Mouse (Mus musculus) heart, adult 2 months (tissue): Measurements from ENCODE around the gene Extl1. TPM values are rescaled to one million over a fixed set of nuclear protein-coding genes. Genes with fewer than 3 reads are reported as not detected.
A peak's percentile ranks its signal among the peaks of the same experiment; 100 is the strongest.

ENCODE experiments used
- DNase-seq, 2 experiments: peaks; one replicate each; pipeline ENCODE4 v3.0.0; 2021
- H3K27ac ChIP-seq: fragments of 200-600 bp; 2 replicates; pipeline ENCODE4 v1.8.1; 2022
- H3K27me3 ChIP-seq: fragments of 200-500 bp; 2 replicates; pipeline ENCODE4 v1.6.1; 2012; ENCODE audit warnings: mild to moderate bottlenecking, low read length, inconsistent platforms, mixed read lengths; ENCODE audit not compliant: control insufficient read depth, insufficient read depth
- H3K36me3 ChIP-seq: fragments of 200-500 bp; 2 replicates; pipeline ENCODE4 v1.6.1; 2012; ENCODE audit warnings: low read length, inconsistent platforms; ENCODE audit not compliant: control insufficient read depth, insufficient read depth
- H3K4me1 ChIP-seq: fragments of 200-500 bp; 2 replicates; pipeline ENCODE4 v1.6.1; 2011; ENCODE audit warnings: low read length; ENCODE audit not compliant: control insufficient read depth, insufficient read depth
- H3K4me3 ChIP-seq: fragments of 200-600 bp; 2 replicates; pipeline ENCODE4 v1.8.1; 2022
- H3K79me2 ChIP-seq: fragments of 200-500 bp; replicated peaks from 2 replicates; pipeline ENCODE4 v1.6.1; 2012; ENCODE audit warnings: mild to moderate bottlenecking, inconsistent platforms, low read length, moderate library complexity, mixed read lengths; ENCODE audit not compliant: control insufficient read depth, insufficient read depth
- H3K9ac ChIP-seq: fragments of 200-500 bp; 2 replicates; pipeline ENCODE4 v1.6.1; 2012; ENCODE audit warnings: low read depth, mild to moderate bottlenecking, control low read depth, inconsistent platforms, low read length, mixed read lengths
- CTCF ChIP-seq: fragments of 200-600 bp; IDR thresholded peaks from 2 replicates; pipeline ENCODE4 v1.8.1; 2022; ENCODE audit warnings: antibody characterized with exemption, mild to moderate bottlenecking, moderate library complexity
- EP300 ChIP-seq: fragments of 200-500 bp; IDR thresholded peaks from 2 replicates; pipeline ENCODE4 v1.6.1; 2011; ENCODE audit warnings: low read depth, low read length, control low read depth; ENCODE audit not compliant: insufficient read depth
- POLR2A ChIP-seq: fragments of 200-500 bp; IDR thresholded peaks from 2 replicates; pipeline ENCODE4 v1.6.1; 2011; ENCODE audit warnings: mild to moderate bottlenecking, low read depth, low read length, control low read depth; ENCODE audit not compliant: insufficient read depth
- WGBS: fragments of 180-500 bp; shearing (Covaris S2); methylation state at CpG from one replicate; pipeline ENCODE4 v1.1.7; 2018; 5-methylcytosine and 5-hydroxymethylcytosine counted together
- intact Hi-C: fragments of 180-260 bp; cut with DNase I; formaldehyde crosslinking; loops from one replicate; pipeline ENCODE4 v1.15.1; 2025
- polyA plus RNA-seq: library from polyadenylated mRNA; depleted of rRNA; stranded (reverse); fragments of >200 nt; gene quantifications from 2 replicates; pipeline ENCODE4 v1.2.3, GENCODE M21; 2012
- total RNA-seq, 2 experiments: library from RNA; stranded (reverse); gene quantifications; 2 replicates each; pipeline ENCODE4 v1.2.3; 2021

Extl1 gene
- total and polyA plus RNA-seq, 3 experiments, result 18.0 to 23.7 (median 19.6) TPM

- no peak for DNase-seq
- Histone ChIP-seq H3K36me3 (no peaks in the 10 kb centered on the region), H3K27ac (no peak overlapping the region), H3K4me3 (no peak overlapping the region), H3K9ac (no peak overlapping the region), H3K79me2 (no peaks in the 10 kb centered on the region), H3K4me1 (no peaks in the 10 kb centered on the region), H3K27me3 (no peaks in the 10 kb centered on the region)
- TF ChIP-seq EP300, result no peak
- peak; percentile 53 for TF ChIP-seq CTCF
- no peak for TF ChIP-seq POLR2A
- intact Hi-C loops, result loop anchor here (5.0 kb wide), 1 partner anchor 125 kb away; no protein-coding TSS in a partner anchor
- 70% methylated on average over 6 of the region's 6 CpGs for WGBS
Observed at GRCm38 (mm10) chr4:134387268-134387667, 3.6 kb upstream of the Extl1 start.

GRCm38 (mm10) chr4:134379510-134379909 lies 4.1 kb downstream of the Extl1 start:
- intact Hi-C loops, result no loop called here
- Histone ChIP-seq H3K27me3 (no peaks in the 10 kb centered on the region), H3K27ac (no peak overlapping the region), H3K4me3 (no peak overlapping the region), H3K4me1 (no peaks in the 10 kb centered on the region), H3K36me3 (no peaks in the 10 kb centered on the region), H3K79me2 (no peaks in the 10 kb centered on the region), H3K9ac (no peak overlapping the region)
- DNase-seq, result no peak
- TF ChIP-seq CTCF, result no peak
- no peak for TF ChIP-seq POLR2A
- TF ChIP-seq EP300, result no peak
- WGBS, result 89% methylated on average over 8 of the region's 8 CpGs

- H3K27ac ChIP-seq, result no peak overlapping the region
- no peaks in the 10 kb centered on the region for H3K36me3 ChIP-seq
- no peak overlapping the region for H3K9ac ChIP-seq
- no peak overlapping the region for H3K4me3 ChIP-seq
- no peak for DNase-seq
- no peaks in the 10 kb centered on the region for H3K27me3 ChIP-seq
- no peak for TF ChIP-seq CTCF
- intact Hi-C loops, result no loop called here
- H3K4me1 ChIP-seq, result no peaks in the 10 kb centered on the region
- 52% methylated on average over 10 of the region's 10 CpGs for WGBS
- H3K79me2 ChIP-seq, result no peaks in the 10 kb centered on the region
Observed at GRCm38 (mm10) chr4:134378089-134378615, 5.5 kb downstream of the Extl1 start.

GRCm38 (mm10) chr4:134374306-134374705 lies 9.3 kb downstream of the Extl1 start:
- Histone ChIP-seq H3K4me3 (no peak overlapping the region), H3K27ac (no peak overlapping the region), H3K27me3 (peaks cover 4% of the 10 kb centered on the region), H3K36me3 (no peaks in the 10 kb centered on the region), H3K9ac (no peak overlapping the region), H3K79me2 (no peaks in the 10 kb centered on the region), H3K4me1 (0 out of 2 replicates have a peak, but pooled peaks cover 1% of the 10 kb centered on the region)
- TF ChIP-seq CTCF (no peak), EP300 (no peak), POLR2A (no peak)
- DNase-seq, result no peak
- intact Hi-C loops, result loop anchor here (5.0 kb wide), 1 partner anchor 97 kb away; no protein-coding TSS in a partner anchor
- 41% methylated on average over 1 of the region's 1 CpGs for WGBS

GRCm38 (mm10) chr4:134373295-134373694 lies 10.4 kb downstream of the Extl1 start:
- Histone ChIP-seq H3K79me2 (no peaks in the 10 kb centered on the region), H3K27me3 (peaks cover 4% of the 10 kb centered on the region), H3K27ac (no peak overlapping the region), H3K4me1 (0 out of 2 replicates have a peak, but pooled peaks cover 1% of the 10 kb centered on the region), H3K36me3 (no peaks in the 10 kb centered on the region), H3K4me3 (no peak overlapping the region), H3K9ac (no peak overlapping the region)
- no peak for DNase-seq
- 79% methylated on average over 8 of the region's 8 CpGs for WGBS
- TF ChIP-seq CTCF, result no peak
- no peak for TF ChIP-seq POLR2A
- TF ChIP-seq EP300, result no peak
- intact Hi-C loops, result loop anchor here (5.0 kb wide), 1 partner anchor 96 kb away; no protein-coding TSS in a partner anchor

- intact Hi-C loops, result loop anchor here (5.0 kb wide), 1 partner anchor 95 kb away; no protein-coding TSS in a partner anchor
- WGBS, result under 1% methylated on average over 16 of the region's 16 CpGs
- H3K79me2 ChIP-seq, result no peaks in the 10 kb centered on the region
- H3K9ac ChIP-seq, result peak overlapping the region; percentile 61
- DNase-seq, result peak; percentile 79 to 83
- H3K27me3 ChIP-seq, result peaks cover 4% of the 10 kb centered on the region
- 0 out of 2 replicates have a peak, but pooled peaks cover 1% of the 10 kb centered on the region for H3K4me1 ChIP-seq
- H3K27ac ChIP-seq, result peak overlapping the region; percentile 65
- peak overlapping the region; percentile 58 for H3K4me3 ChIP-seq
- no peaks in the 10 kb centered on the region for H3K36me3 ChIP-seq
- TF ChIP-seq EP300, result no peak
- peak; percentile 85 for TF ChIP-seq POLR2A
- no peak for TF ChIP-seq CTCF
Observed at GRCm38 (mm10) chr4:134372294-134372747, 11.3 kb downstream of the Extl1 start.
